Mouse (Mus musculus) hindbrain, embryonic 16.5 days (tissue): ENCODE data around the gene 4930596D02Rik. TPM values are rescaled to one million over a fixed set of nuclear protein-coding genes. Genes with fewer than 3 reads are reported as not detected.

ENCODE experiments used
- ATAC-seq: fragments of 200-750 bp; cut with Nextera tagmentation; 2 replicates; pipeline ENCODE4 v1.8.0; 2017; ENCODE audit warnings: moderate TSS enrichment, moderate library complexity
- H3K27ac ChIP-seq: fragments of 300-500 bp; sonication (generic); 2 replicates; pipeline ENCODE4 v1.5.1; 2014; ENCODE audit warnings: low read depth, mild to moderate bottlenecking, control low read depth, low read length, moderate library complexity
- H3K27me3 ChIP-seq: fragments of 300-500 bp; sonication (generic); replicated peaks from 2 replicates; pipeline ENCODE4 v1.6.1; 2014; ENCODE audit warnings: low read length; ENCODE audit not compliant: control insufficient read depth, insufficient read depth
- H3K36me3 ChIP-seq: fragments of 300-500 bp; sonication (generic); 2 replicates; pipeline ENCODE4 v1.6.1; 2014; ENCODE audit warnings: mild to moderate bottlenecking, low read length, moderate library complexity, mixed read lengths; ENCODE audit not compliant: control insufficient read depth, insufficient read depth
- H3K4me1 ChIP-seq: fragments of 300-500 bp; sonication (generic); 2 replicates; pipeline ENCODE4 v1.6.1; 2014; ENCODE audit warnings: low read depth, low read length; ENCODE audit not compliant: control insufficient read depth, insufficient read depth
- H3K4me2 ChIP-seq: fragments of 300-500 bp; sonication (generic); 2 replicates; pipeline ENCODE4 v1.6.1; 2014; ENCODE audit warnings: mild to moderate bottlenecking, low read length, control low read depth, moderate library complexity
- H3K4me3 ChIP-seq: fragments of 300-500 bp; sonication (generic); 2 replicates; pipeline ENCODE4 v1.5.1; 2014; ENCODE audit warnings: mild to moderate bottlenecking, low read length, control low read depth, moderate library complexity
- H3K9ac ChIP-seq: fragments of 300-500 bp; sonication (generic); 2 replicates; pipeline ENCODE4 v1.6.1; 2014; ENCODE audit warnings: low read depth, mild to moderate bottlenecking, control low read depth, low read length, moderate library complexity
- H3K9me3 ChIP-seq: fragments of 300-500 bp; sonication (generic); 2 replicates; pipeline ENCODE4 v1.6.1; 2014; ENCODE audit warnings: mild to moderate bottlenecking, low read length, moderate library complexity; ENCODE audit not compliant: control insufficient read depth
- WGBS: fragments of 180-500 bp; shearing (Covaris S2); extraction: QIAGEN DNeasy Blood & Tissue Kit; methylation state at CpG from one replicate; pipeline ENCODE4 v1.1.7; 2014; 5-methylcytosine and 5-hydroxymethylcytosine counted together
- polyA plus RNA-seq: library from polyadenylated mRNA; unstranded; fragments of >200 nt; fragmentation: Nextera tagmentation; extraction: Ambion mirVana; gene quantifications from 2 replicates; pipeline ENCODE4 v1.2.1, GENCODE M21; 2015

4930596D02Rik gene
- not detected in 2 replicates for polyA plus RNA-seq

DNA sequence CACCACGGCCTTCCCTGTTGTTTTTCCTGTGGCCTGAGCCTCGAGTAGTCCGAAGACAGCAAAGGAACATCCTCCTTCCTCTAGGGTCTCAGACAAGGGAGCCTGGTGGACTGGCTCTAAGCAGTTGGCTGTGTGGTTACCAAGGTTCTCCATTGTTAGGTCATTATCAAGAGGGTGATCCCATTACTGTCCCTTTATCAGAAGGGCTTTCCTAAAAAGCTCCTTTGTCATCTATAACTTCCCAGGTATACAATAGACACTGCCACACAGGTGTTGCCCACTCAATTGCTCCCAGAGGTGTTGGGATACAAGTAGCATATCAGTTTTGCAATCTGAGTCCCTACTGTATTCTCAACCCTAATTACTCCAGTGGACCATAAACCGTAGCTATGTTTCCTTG, at the start of gene 4930596D02Rik:
Gene 4930596D02Rik, minus strand, starts transcription at position 101 of the 400 bp plus-strand sequence.
- Histone ChIP-seq H3K4me2 (no peak within 1 kb of the TSS), H3K9me3 (no peaks in the 10 kb centered on the region), H3K9ac (no peak within 1 kb of the TSS), H3K36me3 (no peaks in the 10 kb centered on the region), H3K27me3 (no peaks in the 10 kb centered on the region), H3K4me1 (no peaks in the 10 kb centered on the region), H3K4me3 (no peak within 1 kb of the TSS), H3K27ac (no peak within 1 kb of the TSS)
- WGBS = 84% methylated on average over 4 of the region's 4 CpGs
- ATAC-seq = no peak

DNA sequence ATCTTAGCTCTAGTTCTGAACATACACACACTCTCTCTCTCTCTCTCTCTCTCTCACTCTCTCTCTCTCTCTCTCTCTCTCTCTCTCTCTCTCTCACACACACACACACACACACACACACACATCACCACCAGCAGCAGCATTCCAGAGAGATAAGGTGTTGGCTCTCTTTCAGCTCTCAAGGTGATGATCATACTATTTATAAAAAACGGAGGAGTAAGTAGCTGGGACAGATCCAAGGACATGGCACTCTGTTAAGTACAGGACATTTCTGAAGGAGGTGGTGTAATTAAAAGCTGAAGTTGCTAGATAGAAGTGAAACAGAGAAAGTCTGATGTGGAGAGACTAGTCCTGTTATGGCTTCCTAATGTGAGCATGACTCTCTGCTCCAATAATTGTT, 41.5 kb upstream of the 4930596D02Rik start:
- Histone ChIP-seq H3K36me3 (no peaks in the 10 kb centered on the region), H3K27me3 (no peaks in the 10 kb centered on the region), H3K4me3 (no peak overlapping the region), H3K9ac (no peak overlapping the region), H3K27ac (no peak overlapping the region), H3K9me3 (no peaks in the 10 kb centered on the region), H3K4me2 (no peak overlapping the region), H3K4me1 (no peaks in the 10 kb centered on the region; the same call in 1 of the 2 replicates)
- ATAC-seq = no peak
- WGBS = 70% methylated on average over 1 of the region's 1 CpGs

DNA sequence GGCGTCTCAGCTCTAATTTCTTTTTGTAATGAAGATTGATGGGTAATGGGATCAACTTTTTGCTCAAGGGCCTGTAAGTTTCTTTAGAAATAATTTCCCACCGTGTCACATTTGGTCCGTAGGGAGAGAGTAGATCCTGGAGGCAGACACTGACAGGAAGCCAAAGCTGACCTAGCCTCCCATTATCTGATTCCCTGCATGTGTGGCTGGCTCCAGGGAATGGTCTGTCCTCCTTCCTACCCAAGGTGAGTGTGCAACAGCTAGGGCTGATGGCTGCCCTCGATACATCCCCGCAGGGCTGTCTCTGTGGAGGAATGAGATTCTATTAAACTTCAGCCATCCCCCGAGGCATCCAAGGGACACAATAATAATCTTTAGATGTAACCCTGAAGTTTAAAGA, 33.5 kb upstream of the 4930596D02Rik start:
- Histone ChIP-seq H3K36me3 (no peaks in the 10 kb centered on the region), H3K4me3 (no peak overlapping the region), H3K9me3 (no peaks in the 10 kb centered on the region), H3K4me2 (no peak overlapping the region), H3K4me1 (no peaks in the 10 kb centered on the region), H3K9ac (no peak overlapping the region), H3K27ac (no peak overlapping the region), H3K27me3 (no peaks in the 10 kb centered on the region)
- WGBS = 77% methylated on average over 6 of the region's 6 CpGs
- ATAC-seq = no peak

DNA sequence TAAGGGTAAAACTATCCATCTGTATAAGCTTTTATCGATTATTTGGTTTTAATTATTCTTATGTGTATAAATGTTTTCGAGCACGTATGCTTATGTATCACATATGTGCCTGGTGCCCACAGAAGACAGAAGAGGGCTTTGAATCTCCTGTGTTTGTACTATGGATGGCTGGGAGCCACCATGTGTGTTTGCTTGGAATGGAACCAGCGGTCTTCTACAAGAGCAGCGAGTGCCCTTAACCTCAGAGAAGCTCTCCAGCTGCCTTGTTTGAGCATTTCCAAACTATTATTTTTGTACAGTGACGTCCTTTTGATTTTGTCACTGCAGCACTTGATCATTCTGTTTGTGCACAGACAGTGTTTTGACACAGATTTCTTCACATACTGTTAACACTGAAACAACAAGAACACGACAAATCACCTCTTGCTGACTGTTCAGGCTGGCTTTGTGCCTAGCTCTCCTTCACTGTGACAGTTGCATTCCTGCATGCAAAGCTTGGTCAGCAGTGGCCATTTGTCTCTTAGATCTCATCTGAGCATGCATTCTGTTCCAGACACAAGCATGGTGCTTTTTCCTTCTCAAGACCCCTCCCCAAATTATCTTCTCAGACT, 30.4 kb upstream of the 4930596D02Rik start:
- H3K4me3 ChIP-seq = no peak overlapping the region
- H3K9me3 ChIP-seq = no peaks in the 10 kb centered on the region
- H3K27me3 ChIP-seq = no peaks in the 10 kb centered on the region
- H3K27ac ChIP-seq = no peak overlapping the region
- 72% methylated on average over 7 of the region's 7 CpGs for WGBS
- H3K36me3 ChIP-seq = no peaks in the 10 kb centered on the region
- H3K9ac ChIP-seq = no peak overlapping the region
- H3K4me1 ChIP-seq = no peaks in the 10 kb centered on the region
- H3K4me2 ChIP-seq = no peak overlapping the region
- ATAC-seq = peak; percentile 65; the same call in 1 of the 2 replicates

DNA sequence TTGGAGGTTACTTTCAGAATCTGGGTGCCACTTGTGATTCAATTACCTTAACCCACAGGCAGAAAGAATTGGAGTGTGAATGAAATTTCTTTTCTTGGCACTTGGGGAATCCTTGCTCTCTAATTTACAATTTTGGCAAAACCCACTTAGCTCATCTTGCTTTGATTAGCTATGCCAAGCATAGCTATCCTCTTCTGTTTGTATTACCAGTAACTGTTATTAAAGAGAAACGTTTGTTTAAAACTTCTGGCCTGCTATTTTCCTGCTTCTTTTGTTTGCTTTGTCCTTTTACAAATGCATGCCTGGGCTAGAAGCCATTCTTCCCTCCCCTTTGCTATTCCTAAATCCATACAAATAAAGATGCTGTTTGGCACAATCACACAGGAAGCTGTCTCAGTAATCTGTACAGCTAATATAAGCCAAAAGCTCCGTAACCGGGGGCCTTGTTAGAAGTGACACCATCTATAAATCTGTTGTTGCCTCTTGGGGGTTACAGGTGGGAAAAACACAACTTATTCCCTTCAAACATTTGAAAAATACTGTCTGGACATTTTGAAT, 19.0 kb downstream of the 4930596D02Rik start:
- Histone ChIP-seq H3K27me3 (no peaks in the 10 kb centered on the region), H3K4me3 (no peak overlapping the region), H3K4me2 (no peak overlapping the region), H3K36me3 (no peaks in the 10 kb centered on the region), H3K27ac (no peak overlapping the region), H3K9me3 (no peaks in the 10 kb centered on the region), H3K9ac (no peak overlapping the region), H3K4me1 (no peaks in the 10 kb centered on the region)
- ATAC-seq = no peak
- 42% methylated on average over 3 of the region's 3 CpGs for WGBS

DNA sequence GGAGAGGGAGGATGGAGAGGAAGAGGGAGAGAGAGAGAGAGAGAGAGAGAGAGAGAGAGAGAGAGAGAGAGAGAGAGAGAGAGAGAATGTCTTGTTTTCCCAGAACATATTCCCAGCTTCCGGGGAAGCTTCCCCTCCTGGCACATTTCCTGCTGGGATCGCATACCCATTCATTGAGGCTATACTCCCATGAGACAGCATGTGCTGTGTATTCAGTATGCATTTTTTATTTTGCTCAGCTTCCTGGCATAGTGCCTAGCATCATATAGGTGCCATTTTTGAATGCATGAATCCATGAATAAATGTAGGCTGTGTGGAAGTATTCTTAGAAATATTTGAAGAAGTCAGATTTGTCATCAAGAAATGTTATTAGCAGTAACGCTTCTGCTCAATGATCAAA, 31.7 kb downstream of the 4930596D02Rik start:
- ATAC-seq = no peak
- H3K4me1 ChIP-seq = no peaks in the 10 kb centered on the region
- 47% methylated on average over 3 of the region's 3 CpGs for WGBS

DNA sequence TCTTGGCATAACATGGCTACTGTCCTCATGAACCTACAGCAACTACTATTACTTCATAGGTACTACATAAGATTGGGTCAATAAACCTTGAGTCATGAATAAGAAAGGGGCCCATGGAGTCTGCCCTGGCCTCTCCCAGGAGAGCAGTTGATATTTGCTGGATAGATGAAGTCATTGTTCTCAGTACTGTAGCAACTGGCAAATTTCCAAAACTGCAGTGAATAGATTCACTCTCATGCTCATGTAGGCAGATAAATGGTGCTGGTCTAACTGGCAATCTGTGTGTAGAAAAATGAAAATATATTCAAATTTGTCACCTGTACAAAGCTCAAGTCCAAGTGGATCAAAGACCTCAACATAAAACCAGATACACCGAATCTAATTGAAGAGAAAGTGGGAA, 38.5 kb downstream of the 4930596D02Rik start:
- no peak for ATAC-seq
- Histone ChIP-seq H3K4me2 (no peak overlapping the region), H3K27me3 (no peaks in the 10 kb centered on the region), H3K4me1 (no peaks in the 10 kb centered on the region), H3K9ac (no peak overlapping the region), H3K36me3 (no peaks in the 10 kb centered on the region), H3K27ac (no peak overlapping the region), H3K4me3 (no peak overlapping the region), H3K9me3 (no peaks in the 10 kb centered on the region)
- 80% methylated on average over 1 of the region's 1 CpGs for WGBS

More for the DNA sequence above, 31.7 kb downstream of the 4930596D02Rik start:
- no peaks in the 10 kb centered on the region for H3K9me3 ChIP-seq
- no peaks in the 10 kb centered on the region for H3K36me3 ChIP-seq
- no peak overlapping the region for H3K4me2 ChIP-seq
- no peak overlapping the region for H3K4me3 ChIP-seq
- no peak overlapping the region for H3K27ac ChIP-seq
- H3K27me3 ChIP-seq = no peaks in the 10 kb centered on the region
- no peak overlapping the region for H3K9ac ChIP-seq
